Mouse (Mus musculus) G1E (cell line): ENCODE measurements around the gene Hacd4.

Experiments
- CTCF ChIP-seq: IDR thresholded peaks from 2 replicates; pipeline ENCODE4 v1.5.1; 2012; ENCODE audit warnings: low read depth, low read length, inconsistent platforms, mixed read lengths
- GATA1 ChIP-seq: IDR thresholded peaks from 2 replicates; pipeline ENCODE4 v1.6.1; 2012; ENCODE audit warnings: borderline replicate concordance, low read length, inconsistent platforms, mixed read lengths
- GATA2 ChIP-seq: IDR thresholded peaks from 2 replicates; pipeline ENCODE4 v1.6.1; 2012; ENCODE audit warnings: low read depth, low read length, inconsistent platforms, borderline replicate concordance
- POLR2AphosphoS5 ChIP-seq: IDR thresholded peaks from 2 replicates; pipeline ENCODE4 v1.6.1; 2012; ENCODE audit warnings: low read depth, low read length, inconsistent platforms; ENCODE audit not compliant: insufficient replicate concordance
- TAL1 ChIP-seq: conservative IDR thresholded peaks from 2 replicates; pipeline ENCODE4 v1.6.1; 2012; ENCODE audit warnings: low read depth, low read length, inconsistent platforms, mixed read lengths

DNA sequence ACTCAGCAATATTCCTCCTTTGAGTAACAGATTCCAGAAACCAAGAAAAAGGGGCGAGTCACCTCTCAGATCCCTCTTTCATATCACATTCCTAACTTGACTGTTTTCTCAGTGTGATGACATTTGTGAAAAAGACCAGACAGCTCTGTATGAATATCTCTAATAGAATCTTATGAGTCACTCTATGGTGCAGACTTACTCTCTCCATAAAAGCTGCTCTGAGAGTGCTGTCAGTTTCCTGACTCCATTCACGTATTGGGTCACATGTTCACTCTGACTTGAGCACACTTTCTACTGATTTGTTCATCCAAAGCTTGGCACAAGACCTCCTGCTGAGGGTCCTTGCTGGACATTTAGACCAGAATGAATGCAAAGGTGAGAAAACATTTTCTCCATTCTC lies 10.2 kb upstream of the Hacd4 start:
- no peak for TF ChIP-seq GATA1
- TF ChIP-seq CTCF: no peak
- TF ChIP-seq POLR2AphosphoS5: no peak
- no peak for TF ChIP-seq TAL1
- no peak for TF ChIP-seq GATA2
